Mouse (Mus musculus) kidney, embryonic 15.5 days (tissue): ENCODE results near the gene Ankrd55. TPM values are rescaled to one million over a fixed set of nuclear protein-coding genes. Genes with fewer than 3 reads are reported as not detected.

ENCODE experiments used
- ATAC-seq: fragments of 200-750 bp; cut with Nextera tagmentation; replicated peaks from 2 replicates; pipeline ENCODE4 v1.8.0; 2017; ENCODE audit warnings: moderate TSS enrichment; ENCODE audit not compliant: low FRiP score
- H3K27ac ChIP-seq: fragments of 300-500 bp; sonication (generic); 2 replicates; pipeline ENCODE4 v1.5.1; 2015; ENCODE audit warnings: mild to moderate bottlenecking, inconsistent platforms
- H3K27me3 ChIP-seq: fragments of 300-500 bp; sonication (generic); 2 replicates; pipeline ENCODE4 v1.6.1; 2015; ENCODE audit warnings: inconsistent platforms
- H3K36me3 ChIP-seq: fragments of 300-500 bp; sonication (generic); 2 replicates; pipeline ENCODE4 v1.6.1; 2015; ENCODE audit warnings: inconsistent platforms
- H3K4me1 ChIP-seq: fragments of 300-500 bp; sonication (generic); 2 replicates; pipeline ENCODE4 v1.6.1; 2015; ENCODE audit warnings: inconsistent platforms
- H3K4me2 ChIP-seq: fragments of 300-500 bp; sonication (generic); 2 replicates; pipeline ENCODE4 v1.6.1; 2015; ENCODE audit warnings: moderate library complexity, mild to moderate bottlenecking, inconsistent platforms
- H3K4me3 ChIP-seq: fragments of 300-500 bp; sonication (generic); replicated peaks from 2 replicates; pipeline ENCODE4 v1.5.1; 2015; ENCODE audit warnings: mild to moderate bottlenecking, inconsistent platforms
- H3K9ac ChIP-seq: fragments of 300-500 bp; sonication (generic); 2 replicates; pipeline ENCODE4 v1.6.1; 2015; ENCODE audit warnings: mild to moderate bottlenecking, inconsistent platforms
- H3K9me3 ChIP-seq: fragments of 300-500 bp; sonication (generic); replicated peaks from 2 replicates; pipeline ENCODE4 v1.6.1; 2016; ENCODE audit warnings: inconsistent platforms
- WGBS: fragments of 180-500 bp; shearing (Covaris S2); methylation state at CpG from one replicate; pipeline ENCODE4 v1.1.7; 2015; ENCODE audit warnings: mixed read lengths; 5-methylcytosine and 5-hydroxymethylcytosine counted together
- polyA plus RNA-seq: library from polyadenylated mRNA; unstranded; fragments of >200 nt; fragmentation: Nextera tagmentation; extraction: Ambion mirVana; gene quantifications from 2 replicates; pipeline ENCODE4 v1.2.1, GENCODE M21; 2015

Ankrd55 gene
- polyA plus RNA-seq, 1 experiment from 2014 or later = 0.31 TPM

GRCm38 (mm10) chr13:112387279-112387678 lies 99.0 kb downstream of the Ankrd55 start:
- H3K9me3 ChIP-seq = no peaks in the 10 kb centered on the region
- no peak overlapping the region for H3K4me3 ChIP-seq
- H3K4me2 ChIP-seq = no peak overlapping the region
- H3K4me1 ChIP-seq = peaks cover 16% of the 10 kb centered on the region
- H3K36me3 ChIP-seq = no peaks in the 10 kb centered on the region
- no peak overlapping the region for H3K9ac ChIP-seq
- ATAC-seq = no peak
- H3K27ac ChIP-seq = no peak overlapping the region
- WGBS = 87% methylated on average over 5 of the region's 5 CpGs
- H3K27me3 ChIP-seq = no peaks in the 10 kb centered on the region

- peaks cover 8% of the 10 kb centered on the region; the same call in 1 of the 2 replicates for H3K4me1 ChIP-seq
- WGBS = 78% methylated on average over 3 of the region's 3 CpGs
- no peaks in the 10 kb centered on the region for H3K9me3 ChIP-seq
- no peak overlapping the region for H3K4me2 ChIP-seq
- ATAC-seq = no peak
- no peaks in the 10 kb centered on the region for H3K27me3 ChIP-seq
- H3K4me3 ChIP-seq = no peak overlapping the region
- H3K27ac ChIP-seq = no peak overlapping the region
- H3K36me3 ChIP-seq = no peaks in the 10 kb centered on the region
- H3K9ac ChIP-seq = no peak overlapping the region
Observed at GRCm38 (mm10) chr13:112388176-112388575, 99.9 kb downstream of the Ankrd55 start.

GRCm38 (mm10) chr13:112390206-112390605 lies 102.0 kb downstream of the Ankrd55 start:
- H3K36me3 ChIP-seq = no peaks in the 10 kb centered on the region
- H3K4me2 ChIP-seq = no peak overlapping the region
- H3K27ac ChIP-seq = no peak overlapping the region
- no peaks in the 10 kb centered on the region for H3K9me3 ChIP-seq
- no peak overlapping the region for H3K4me3 ChIP-seq
- WGBS = 86% methylated on average over 1 of the region's 1 CpGs
- no peaks in the 10 kb centered on the region for H3K27me3 ChIP-seq
- H3K4me1 ChIP-seq = no peaks in the 10 kb centered on the region
- ATAC-seq = no peak
- no peak overlapping the region for H3K9ac ChIP-seq

- no peaks in the 10 kb centered on the region for H3K27me3 ChIP-seq
- no peak for ATAC-seq
- no peak overlapping the region for H3K4me2 ChIP-seq
- H3K9me3 ChIP-seq = no peaks in the 10 kb centered on the region
- no peak overlapping the region for H3K27ac ChIP-seq
- no peaks in the 10 kb centered on the region for H3K36me3 ChIP-seq
- H3K9ac ChIP-seq = no peak overlapping the region
- no peak overlapping the region for H3K4me3 ChIP-seq
- no peaks in the 10 kb centered on the region for H3K4me1 ChIP-seq
- 86% methylated on average over 3 of the region's 3 CpGs for WGBS
Observed at GRCm38 (mm10) chr13:112391354-112391753, 103.1 kb downstream of the Ankrd55 start.

GRCm38 (mm10) chr13:112393356-112393755 lies 105.1 kb downstream of the Ankrd55 start:
- no peak overlapping the region for H3K27ac ChIP-seq
- no peak overlapping the region for H3K4me3 ChIP-seq
- no peak for ATAC-seq
- peaks cover 4% of the 10 kb centered on the region; the same call in 1 of the 2 replicates for H3K4me1 ChIP-seq
- WGBS = 92% methylated on average over 2 of the region's 2 CpGs
- H3K27me3 ChIP-seq = no peaks in the 10 kb centered on the region
- H3K4me2 ChIP-seq = no peak overlapping the region
- no peaks in the 10 kb centered on the region for H3K36me3 ChIP-seq
- H3K9me3 ChIP-seq = no peaks in the 10 kb centered on the region
- no peak overlapping the region for H3K9ac ChIP-seq

GRCm38 (mm10) chr13:112394271-112394670 lies 106.0 kb downstream of the Ankrd55 start:
- Histone ChIP-seq H3K27me3 (no peaks in the 10 kb centered on the region), H3K27ac (no peak overlapping the region), H3K9me3 (no peaks in the 10 kb centered on the region), H3K36me3 (no peaks in the 10 kb centered on the region), H3K9ac (no peak overlapping the region), H3K4me3 (no peak overlapping the region), H3K4me1 (peaks cover 7% of the 10 kb centered on the region; the same call in 1 of the 2 replicates), H3K4me2 (no peak overlapping the region)
- no peak; the same call in 1 of the 2 replicates for ATAC-seq
- 46% methylated on average over 9 of the region's 9 CpGs for WGBS

GRCm38 (mm10) chr13:112404723-112405122 lies 116.5 kb downstream of the Ankrd55 start:
- WGBS = 70% methylated on average over 3 of the region's 3 CpGs
- Histone ChIP-seq H3K9ac (no peak overlapping the region), H3K27ac (peak overlapping the region; percentile 39; the same call in 1 of the 2 replicates), H3K4me2 (no peak overlapping the region), H3K4me1 (no peaks in the 10 kb centered on the region), H3K9me3 (no peaks in the 10 kb centered on the region), H3K36me3 (no peaks in the 10 kb centered on the region), H3K27me3 (no peaks in the 10 kb centered on the region), H3K4me3 (no peak overlapping the region)
- ATAC-seq = no peak

GRCm38 (mm10) chr13:112405184-112405583 lies 116.9 kb downstream of the Ankrd55 start:
- 46% methylated on average over 1 of the region's 1 CpGs for WGBS
- ATAC-seq = no peak

GRCm38 (mm10) chr13:112406618-112407017 lies 118.4 kb downstream of the Ankrd55 start:
- Histone ChIP-seq H3K9me3 (no peaks in the 10 kb centered on the region), H3K27ac (no peak overlapping the region), H3K27me3 (no peaks in the 10 kb centered on the region), H3K9ac (no peak overlapping the region), H3K4me2 (no peak overlapping the region), H3K4me1 (no peaks in the 10 kb centered on the region), H3K36me3 (no peaks in the 10 kb centered on the region), H3K4me3 (no peak overlapping the region)
- ATAC-seq = no peak
- WGBS = 84% methylated on average over 2 of the region's 2 CpGs

More at GRCm38 (mm10) chr13:112405184-112405583, 116.9 kb downstream of the Ankrd55 start:
- H3K4me2 ChIP-seq = no peak overlapping the region
- no peaks in the 10 kb centered on the region for H3K27me3 ChIP-seq
- no peaks in the 10 kb centered on the region for H3K9me3 ChIP-seq
- H3K36me3 ChIP-seq = no peaks in the 10 kb centered on the region
- no peak overlapping the region for H3K9ac ChIP-seq
- peak overlapping the region; percentile 54 for H3K27ac ChIP-seq
- no peak overlapping the region for H3K4me3 ChIP-seq
- H3K4me1 ChIP-seq = no peaks in the 10 kb centered on the region

- whole genome bisulfite sequencing = 90% methylated on average over 3 of the region's 3 CpGs
- H3K4me2 ChIP-seq = no peak overlapping the region
- H3K9ac ChIP-seq = no peak overlapping the region
- H3K9me3 ChIP-seq = no peaks in the 10 kb centered on the region
- ATAC-seq = no peak
- no peak overlapping the region for H3K27ac ChIP-seq
- H3K4me3 ChIP-seq = no peak overlapping the region
- no peaks in the 10 kb centered on the region for H3K36me3 ChIP-seq
- no peaks in the 10 kb centered on the region for H3K27me3 ChIP-seq
- no peaks in the 10 kb centered on the region for H3K4me1 ChIP-seq
Observed at GRCm38 (mm10) chr13:112407181-112407700, 119.0 kb downstream of the Ankrd55 start.

GRCm38 (mm10) chr13:112407776-112408490 lies 119.7 kb downstream of the Ankrd55 start:
- H3K36me3 ChIP-seq = no peaks in the 10 kb centered on the region
- H3K27ac ChIP-seq = no peak overlapping the region
- no peaks in the 10 kb centered on the region for H3K4me1 ChIP-seq
- 79% methylated on average over 9 of the region's 9 CpGs for WGBS
- no peak overlapping the region for H3K9ac ChIP-seq
- H3K27me3 ChIP-seq = no peaks in the 10 kb centered on the region
- H3K9me3 ChIP-seq = no peaks in the 10 kb centered on the region
- no peak for ATAC-seq
- H3K4me2 ChIP-seq = no peak overlapping the region
- H3K4me3 ChIP-seq = no peak overlapping the region

- Histone ChIP-seq H3K27me3 (no peaks in the 10 kb centered on the region), H3K9ac (no peak overlapping the region)
- no peak for ATAC-seq
Observed at GRCm38 (mm10) chr13:112408701-112409100, 120.5 kb downstream of the Ankrd55 start.

More at GRCm38 (mm10) chr13:112408701-112409100, 120.5 kb downstream of the Ankrd55 start:
- Histone ChIP-seq H3K4me3 (no peak overlapping the region), H3K36me3 (no peaks in the 10 kb centered on the region), H3K27ac (no peak overlapping the region), H3K4me2 (no peak overlapping the region), H3K9me3 (no peaks in the 10 kb centered on the region), H3K4me1 (no peaks in the 10 kb centered on the region)
- 93% methylated on average over 4 of the region's 4 CpGs for WGBS
